Mouse (Mus musculus) v-Abl transformed pro-B cells (cell line): ENCODE data around the gene Clpb.

Source experiments
- in situ Hi-C, 2 experiments: fragments of 400-800 bp; cut with MboI; formaldehyde crosslinking; loops; one replicate each; pipeline ENCODE4 v1.15.1; 2025; ENCODE audit not compliant: unreplicated experiment in 2 of 2

The Clpb gene

DNA sequence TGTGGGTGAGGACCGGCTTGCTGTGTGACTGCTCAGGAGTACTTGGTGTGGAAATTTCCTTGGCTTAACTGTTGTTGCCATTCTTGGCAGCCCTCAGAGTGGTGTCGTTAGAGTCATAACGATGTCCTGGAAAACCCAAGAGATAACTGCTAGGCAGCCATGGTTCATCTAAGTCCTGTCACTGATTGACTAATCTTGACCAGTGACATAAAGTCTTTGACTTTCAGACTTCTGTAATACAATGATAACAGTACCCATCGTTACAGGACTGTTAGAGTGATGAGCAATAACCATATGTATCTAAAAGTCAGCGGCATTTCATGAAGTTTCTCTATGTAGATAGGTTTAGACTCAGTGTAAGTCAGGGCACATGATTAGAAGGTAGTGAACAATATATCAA is 46.8 kb downstream of the Clpb start:
- in situ Hi-C loops = no loop called here

DNA sequence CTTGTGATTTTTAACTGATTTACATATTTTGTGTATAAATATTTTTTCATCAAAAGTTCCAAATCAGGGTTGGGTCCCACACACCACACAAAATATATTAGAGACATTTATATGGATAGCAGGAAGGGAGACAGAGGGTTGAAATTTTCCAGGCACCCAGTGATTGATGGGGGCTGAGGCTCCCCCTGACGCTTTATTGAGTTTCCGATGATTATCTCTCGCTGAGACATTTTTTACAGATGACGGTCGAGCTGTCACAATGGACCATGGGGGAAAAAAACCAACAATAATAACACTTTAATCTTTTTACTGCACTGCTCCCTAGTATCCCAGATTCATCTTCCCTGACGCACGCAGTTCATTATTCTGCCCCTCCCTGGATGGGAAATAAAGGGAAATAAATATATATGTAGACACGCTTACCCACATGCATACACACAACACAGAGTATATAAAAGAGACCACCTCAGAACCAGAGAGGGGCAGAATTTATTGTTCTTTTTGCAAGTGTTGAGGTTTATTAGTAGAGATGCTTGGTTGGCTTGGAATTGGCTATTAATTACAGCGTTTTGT is 50.5 kb downstream of the Clpb start:
- in situ Hi-C loops = no loop called here

DNA sequence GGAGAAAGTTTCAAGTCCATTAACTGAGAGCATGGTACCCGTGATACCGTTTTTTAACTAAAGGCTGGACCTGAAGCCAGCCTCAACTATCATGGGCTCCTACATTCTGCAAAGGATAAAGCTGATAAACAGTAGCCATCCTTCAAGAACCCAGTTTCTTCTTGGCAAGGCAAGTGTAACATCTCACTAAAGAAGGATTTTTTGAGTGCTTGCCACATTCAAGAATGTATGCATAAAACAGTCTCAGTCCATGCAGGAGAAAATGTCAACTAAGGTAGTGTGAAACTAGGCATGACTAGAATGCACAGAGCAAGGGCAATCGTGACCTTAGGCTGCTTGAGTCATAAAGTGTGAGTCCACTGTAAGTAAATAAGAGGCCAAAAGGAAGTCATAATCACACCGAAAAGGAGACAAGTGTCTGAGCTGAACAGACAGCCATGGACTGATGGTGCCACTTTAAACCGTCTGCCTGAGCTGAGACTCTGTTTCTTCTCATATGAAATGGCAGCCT is 51.7 kb downstream of the Clpb start:
- in situ Hi-C loops = no loop called here

DNA sequence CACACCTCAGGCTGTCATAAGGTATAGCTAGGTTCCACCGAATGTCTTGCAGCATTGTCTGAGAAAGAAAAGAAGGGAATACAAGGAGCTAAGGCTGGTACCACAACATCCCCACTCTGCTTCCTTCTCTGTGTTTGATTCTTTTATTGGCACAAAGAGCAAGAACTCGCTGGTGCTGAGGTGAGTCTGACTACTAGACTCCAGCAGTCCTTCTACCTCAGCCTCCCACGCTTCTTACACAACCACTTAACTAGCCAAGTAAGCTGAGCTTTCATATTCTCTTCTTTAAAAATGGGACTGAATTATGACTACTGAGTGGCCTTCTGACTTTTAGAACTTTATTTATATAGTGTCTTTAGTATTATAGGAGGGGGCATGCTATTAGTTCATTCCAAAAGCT is 56.9 kb downstream of the Clpb start:
- in situ Hi-C loops = no loop called here

DNA sequence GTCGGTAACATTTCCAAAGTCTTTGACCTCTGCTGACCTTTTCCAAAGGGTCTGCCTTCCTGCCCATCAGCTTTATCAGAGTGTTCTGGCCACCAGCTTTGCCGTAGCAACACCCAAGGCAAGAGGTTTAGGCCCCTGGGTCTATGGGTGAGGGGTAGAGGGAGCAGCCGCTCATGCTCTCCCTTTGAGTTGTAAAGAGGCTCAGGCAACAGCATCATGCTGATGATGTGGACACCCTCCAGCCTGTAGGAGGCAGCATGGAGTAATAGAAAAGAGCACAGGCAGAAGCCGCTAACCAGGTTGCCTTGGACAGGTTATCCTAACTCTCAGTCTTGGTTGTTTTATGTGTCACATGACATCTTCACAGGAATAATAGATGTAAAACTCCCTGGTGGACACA is 61.6 kb downstream of the Clpb start:
- in situ Hi-C loops = no loop called here

DNA sequence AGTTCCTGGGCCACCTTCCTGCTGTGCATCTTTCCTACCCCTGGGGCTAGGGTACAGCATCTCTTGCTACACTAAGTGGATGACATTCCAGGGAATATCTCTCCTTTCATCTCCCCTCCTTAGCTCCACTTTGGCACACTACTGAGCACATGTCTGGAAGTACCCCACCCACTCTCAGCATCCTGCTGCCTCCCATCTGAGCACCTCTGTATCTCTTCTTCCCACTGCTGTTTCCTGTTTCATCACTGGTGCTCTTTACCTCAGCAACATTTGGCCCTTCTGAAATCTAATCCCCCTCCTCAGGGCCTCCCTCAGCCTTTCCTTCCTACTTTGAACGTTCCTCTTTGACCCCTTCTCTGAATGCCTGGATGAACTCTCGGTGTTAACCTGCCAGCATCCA is 63.5 kb downstream of the Clpb start:
- in situ Hi-C loops = no loop called here

DNA sequence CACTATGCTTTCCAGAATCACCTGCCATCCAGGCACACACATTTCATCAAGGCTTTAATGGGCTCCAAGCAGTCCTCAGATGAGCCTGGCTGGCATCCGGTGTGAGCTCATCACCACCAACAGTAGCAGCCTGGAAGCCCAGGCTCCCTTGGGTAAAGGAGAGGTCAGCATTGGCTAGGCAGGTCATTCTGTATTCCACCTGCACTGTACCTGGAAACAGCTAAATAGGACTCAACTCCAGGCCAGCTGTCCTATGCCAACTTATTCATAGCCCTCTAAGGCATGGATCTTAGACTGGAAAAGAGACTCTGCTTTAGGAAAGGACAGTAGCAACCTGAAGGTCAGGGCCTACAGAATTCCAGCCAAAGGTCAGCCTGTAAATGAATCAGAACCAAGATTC is 68.7 kb downstream of the Clpb start:
- in situ Hi-C loops = no loop called here

DNA sequence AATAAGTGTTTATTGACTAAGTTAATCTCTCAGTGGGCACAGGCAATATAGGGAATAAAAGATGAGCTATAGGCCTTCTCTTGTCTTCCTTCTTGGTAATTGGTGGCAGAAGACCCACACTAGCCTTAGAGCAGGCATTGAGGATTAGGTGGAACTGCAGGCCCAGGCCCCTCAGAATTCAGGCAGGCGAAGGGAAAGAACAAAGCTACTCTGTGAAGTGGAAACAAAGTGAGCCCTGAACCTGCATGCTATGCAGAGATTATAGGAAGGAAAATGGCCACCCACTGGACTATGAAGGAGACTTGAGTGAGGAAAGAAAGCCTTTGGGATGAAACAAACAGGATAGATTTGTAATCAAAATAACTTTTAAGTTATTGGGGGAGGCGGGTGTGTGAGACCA is 69.6 kb downstream of the Clpb start:
- in situ Hi-C loops = no loop called here

DNA sequence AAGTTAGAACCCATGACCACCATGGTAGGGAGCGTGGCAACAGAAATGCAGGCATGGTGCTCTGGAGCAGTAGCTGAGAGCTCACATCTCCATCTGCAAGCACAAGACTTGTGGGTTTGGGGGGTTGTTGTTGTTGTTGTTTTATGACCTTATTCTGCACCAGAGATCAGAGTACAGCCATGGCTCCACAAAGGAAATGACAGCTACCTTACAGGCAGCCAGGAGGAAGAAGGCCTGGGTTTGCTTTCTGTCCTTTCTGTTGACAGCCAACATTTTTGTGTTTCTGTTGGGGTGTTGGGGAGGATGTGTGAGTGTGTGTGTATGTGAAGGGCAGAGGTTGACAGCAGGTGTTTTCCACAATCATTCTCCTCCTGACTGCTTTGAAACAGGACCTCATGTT is 71.9 kb downstream of the Clpb start:
- in situ Hi-C loops = no loop called here

DNA sequence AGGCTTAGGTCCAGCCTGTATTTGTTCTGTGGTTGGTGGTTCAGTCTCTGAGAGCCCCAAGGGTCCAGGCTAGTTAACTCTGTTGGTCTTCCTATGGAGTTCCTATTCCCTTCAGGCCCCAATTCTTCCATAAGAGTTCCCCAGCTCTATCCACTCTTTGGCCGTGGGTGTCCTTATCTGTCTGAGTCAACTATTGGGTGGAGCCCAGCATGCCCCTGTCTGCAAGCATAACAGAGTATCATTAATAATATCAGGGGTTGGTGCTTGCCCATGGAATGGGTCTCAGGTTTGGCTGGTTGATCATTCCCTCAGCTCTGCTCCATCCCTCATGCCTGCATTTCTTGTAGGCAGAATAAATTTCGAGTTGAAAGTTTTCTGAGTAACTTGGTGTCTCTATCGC is 74.3 kb downstream of the Clpb start:
- in situ Hi-C loops = no loop called here

DNA sequence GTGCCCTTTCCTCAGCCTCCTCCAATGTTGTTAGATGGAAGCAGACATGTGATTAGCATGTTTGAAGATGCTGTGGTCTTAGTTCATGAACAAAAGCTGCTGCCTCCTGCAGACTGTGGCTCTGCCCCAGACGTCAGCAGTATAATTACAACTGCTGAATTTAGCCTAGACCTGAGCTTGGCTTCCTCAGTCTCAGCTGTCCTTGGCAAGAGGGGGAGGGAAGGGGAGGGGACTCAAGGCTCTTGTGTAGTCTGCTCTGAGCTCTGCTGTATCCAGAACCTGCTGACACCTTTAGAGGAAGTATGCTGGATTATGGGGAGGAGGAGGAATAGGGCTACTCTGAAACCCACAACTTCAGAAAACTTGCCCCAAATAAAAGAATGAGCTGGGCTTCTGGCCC is 76.2 kb downstream of the Clpb start:
- in situ Hi-C loops = no loop called here

DNA sequence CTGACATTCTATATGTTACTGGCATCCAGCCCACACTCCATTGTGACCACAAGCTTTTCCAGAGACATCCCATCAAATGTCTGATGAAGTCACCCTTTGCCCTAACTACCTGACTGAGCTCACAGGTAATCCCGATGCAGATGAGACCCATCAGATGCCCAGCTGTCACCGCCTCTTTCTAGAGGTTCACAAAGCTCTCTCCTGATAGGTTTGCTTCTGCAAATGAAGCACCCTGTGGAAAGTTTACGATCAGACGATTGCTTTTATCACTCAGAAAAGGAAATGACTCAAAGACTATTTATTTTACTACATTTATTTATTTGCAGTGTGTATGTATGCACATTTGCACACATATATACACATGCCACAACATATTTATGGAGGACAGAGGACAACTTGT is 80.1 kb downstream of the Clpb start:
- in situ Hi-C loops = no loop called here

DNA sequence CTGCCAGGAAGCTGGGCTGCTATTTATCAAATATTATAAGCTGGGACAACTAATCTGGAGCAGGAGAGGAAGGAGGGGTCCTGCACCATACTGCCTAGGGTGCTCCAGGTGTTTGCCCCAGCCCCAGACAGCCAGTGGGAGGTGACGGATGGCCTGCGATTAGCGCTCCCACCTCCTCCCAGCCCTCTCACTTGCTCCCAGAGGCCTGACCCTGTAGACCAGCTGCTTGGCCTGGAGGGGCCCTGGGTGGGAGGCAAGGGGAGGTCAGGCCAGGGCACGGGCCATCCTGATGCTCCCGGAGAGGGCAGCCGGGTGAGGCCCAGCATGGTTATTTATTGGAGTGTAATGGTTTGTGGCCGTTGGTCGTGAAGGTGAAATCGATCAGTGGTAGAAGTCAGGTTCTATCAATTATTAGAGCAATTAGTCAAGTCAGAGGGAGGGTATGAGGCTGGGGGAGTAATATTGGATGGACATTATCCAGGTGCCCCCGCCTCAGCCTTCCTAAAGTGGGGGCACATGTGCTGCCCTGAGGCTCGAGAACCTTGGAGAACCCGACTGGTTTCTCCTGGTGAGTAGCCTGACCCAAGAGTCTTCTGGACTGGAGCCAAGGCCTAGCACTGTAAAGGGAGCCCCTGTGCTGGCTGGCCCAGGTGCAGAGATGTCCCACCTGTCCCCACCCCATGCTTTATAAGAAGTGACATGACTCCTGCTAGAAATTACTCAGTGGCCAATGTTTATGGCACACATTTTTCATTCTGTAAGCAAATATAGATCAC is 83.3 kb downstream of the Clpb start:
- in situ Hi-C loops = no loop called here

DNA sequence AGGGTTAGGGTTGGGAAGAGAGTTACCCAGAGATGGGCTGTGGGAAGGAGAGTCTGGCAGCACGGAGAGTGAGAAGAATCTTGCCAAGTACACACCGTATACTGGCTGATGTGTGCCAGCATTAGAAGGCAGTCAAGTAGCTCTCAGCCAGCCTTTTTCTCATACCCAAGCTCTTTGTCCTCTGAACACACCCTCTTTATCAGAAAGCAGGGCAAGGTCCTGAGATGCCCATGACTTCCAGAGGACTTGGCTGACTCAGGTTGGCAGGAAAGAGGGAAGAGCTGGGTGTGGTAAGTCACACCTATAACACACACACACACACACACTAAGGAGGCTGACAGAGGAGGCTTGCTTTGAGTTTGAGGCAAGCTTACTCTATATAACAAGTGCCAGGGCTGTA is 86.8 kb downstream of the Clpb start:
- in situ Hi-C loops = no loop called here

DNA sequence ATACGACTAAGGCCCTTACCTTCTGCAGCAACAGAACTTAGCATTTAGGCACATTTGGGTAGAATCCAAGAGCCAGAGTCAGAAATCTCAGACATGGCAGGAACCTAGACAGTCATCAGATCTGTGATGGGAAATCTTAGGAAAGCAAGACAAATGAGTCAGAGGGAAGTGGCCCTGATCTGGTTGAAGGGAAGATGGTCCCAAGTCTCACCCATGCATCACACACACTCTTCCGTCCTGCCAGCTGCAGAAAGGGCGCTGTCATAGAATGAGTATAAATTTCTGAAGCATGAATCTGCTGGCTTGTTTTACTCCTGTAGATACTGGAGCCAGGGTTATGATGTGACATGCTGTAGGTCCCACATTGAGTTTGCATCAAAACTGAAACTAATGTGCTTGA is 88.9 kb downstream of the Clpb start:
- in situ Hi-C loops = no loop called here

DNA sequence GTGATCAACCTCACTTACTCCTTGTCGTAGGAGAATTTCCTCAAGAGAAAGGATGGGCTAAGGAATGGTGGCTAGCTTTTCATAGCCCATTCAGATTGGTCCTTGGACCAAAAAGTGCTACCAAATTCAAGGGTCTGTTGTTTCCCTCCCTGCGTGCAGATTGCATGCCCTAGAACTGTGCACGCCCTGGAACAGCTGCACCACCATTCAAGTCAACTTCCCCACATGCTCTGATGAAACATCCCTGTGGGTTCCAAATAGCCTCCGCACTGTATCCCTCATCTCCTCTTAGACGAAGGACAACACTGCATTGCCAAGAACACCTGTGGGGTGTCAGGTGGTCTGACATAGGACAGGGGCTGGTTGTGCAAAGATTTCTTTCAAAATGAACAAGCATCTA is 90.1 kb downstream of the Clpb start:
- in situ Hi-C loops = no loop called here

DNA sequence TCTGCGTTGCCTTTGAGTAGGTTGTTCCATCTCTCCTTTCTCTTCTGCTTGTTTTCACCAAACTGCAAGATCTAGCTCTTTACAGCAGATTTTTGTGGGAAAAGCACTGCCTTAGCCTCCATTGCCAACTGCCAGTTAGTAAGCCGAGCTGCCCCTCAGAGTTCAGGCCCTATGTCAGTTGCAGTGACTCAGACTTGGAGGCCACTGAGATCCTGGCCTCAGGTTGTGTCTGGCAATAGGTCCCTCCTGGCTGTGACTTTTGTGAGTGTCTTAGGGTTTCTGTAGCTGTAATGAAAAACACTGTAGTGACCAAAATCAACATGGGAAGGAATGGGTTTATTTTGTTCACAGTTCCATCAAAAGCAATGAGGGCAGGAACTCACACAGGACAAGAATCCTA is 91.0 kb downstream of the Clpb start:
- in situ Hi-C loops = no loop called here

DNA sequence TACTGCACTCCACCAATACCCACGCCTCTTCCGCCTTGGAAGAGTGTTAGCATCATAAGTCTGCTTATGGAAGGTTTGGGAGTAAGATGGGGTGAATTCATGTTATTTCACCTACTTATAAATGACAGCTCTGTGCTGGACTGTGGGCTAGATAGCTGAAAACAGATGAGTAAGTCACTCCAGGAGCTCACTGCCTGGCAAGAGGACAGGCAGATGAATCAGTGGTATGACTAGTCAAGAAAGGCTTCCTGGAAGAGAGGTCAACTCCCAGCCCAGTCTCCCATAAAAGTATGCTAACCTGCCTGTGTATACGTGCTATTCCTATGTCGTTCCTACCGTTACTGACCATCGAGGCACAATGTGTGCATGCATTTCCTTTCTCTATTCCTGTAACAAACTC is 91.9 kb downstream of the Clpb start:
- in situ Hi-C loops = no loop called here

DNA sequence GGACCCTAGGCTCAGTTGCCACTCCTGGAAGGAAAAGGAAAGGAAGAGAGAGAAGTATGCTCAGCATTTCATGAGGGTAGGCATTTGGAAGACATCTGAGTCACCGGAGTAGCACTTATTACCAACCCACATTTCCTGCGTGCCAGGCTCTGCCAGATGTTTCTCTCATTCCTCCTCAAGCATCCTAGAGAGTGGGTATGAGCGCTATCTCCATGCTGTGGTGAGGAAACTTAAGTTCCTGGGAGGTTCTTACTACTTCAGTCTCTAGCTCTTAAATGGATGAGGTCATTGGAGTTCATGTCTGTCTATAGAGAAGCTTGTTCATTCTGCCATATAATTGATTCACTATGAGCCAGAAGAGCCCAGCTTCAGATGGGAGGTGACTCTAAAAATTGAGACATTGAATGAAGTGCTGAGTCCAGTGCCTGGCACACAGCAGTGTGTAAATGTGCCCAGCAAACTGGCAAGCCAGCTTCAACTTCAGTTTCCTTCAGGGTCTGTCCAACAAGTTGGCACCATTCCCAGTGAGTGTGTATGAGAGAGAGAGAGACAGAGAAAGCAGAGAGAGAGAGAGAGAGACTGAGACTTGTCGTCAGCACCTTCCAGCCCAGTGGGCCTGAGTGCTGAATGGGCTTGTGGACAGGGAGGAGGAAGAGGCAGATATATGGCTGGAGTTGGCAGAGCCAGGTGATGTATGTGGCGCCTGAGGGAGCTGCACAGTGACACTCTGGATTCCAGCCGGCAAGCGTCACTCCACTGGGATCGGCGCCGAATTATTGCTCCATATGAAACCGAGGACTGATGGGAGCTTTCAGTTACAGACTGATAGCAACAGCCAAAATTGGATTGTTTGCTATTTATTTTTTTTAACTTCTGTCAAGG is 98.7 kb downstream of the Clpb start:
- in situ Hi-C loops = no loop called here

DNA sequence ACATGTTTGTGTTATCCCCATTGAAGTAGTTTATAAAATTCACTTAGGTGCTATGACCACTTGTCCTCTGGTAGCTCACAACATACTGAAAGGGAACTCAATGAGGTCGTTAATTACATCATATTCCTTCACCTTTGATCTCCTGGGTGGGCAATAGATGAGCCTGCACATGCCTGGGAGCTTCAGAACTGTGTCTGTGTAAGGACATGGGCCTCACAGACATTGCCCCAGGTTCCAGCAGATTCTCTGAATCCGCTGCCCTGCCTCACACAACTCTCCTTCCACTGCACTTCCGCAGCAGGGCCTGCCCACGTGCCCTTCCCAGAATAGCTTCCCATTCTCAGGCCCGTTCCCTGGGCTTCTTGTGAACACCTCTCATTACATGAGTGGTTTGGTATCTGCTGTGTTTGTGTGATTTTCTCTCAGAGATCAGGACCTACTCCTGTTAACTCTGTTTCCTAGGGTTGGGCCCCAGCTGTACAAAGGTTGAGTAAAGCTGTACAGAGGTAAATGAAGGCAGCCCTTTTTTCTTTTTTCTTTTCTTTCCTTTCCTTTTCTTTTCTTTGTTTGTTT is 104.0 kb downstream of the Clpb start:
- in situ Hi-C loops = no loop called here

DNA sequence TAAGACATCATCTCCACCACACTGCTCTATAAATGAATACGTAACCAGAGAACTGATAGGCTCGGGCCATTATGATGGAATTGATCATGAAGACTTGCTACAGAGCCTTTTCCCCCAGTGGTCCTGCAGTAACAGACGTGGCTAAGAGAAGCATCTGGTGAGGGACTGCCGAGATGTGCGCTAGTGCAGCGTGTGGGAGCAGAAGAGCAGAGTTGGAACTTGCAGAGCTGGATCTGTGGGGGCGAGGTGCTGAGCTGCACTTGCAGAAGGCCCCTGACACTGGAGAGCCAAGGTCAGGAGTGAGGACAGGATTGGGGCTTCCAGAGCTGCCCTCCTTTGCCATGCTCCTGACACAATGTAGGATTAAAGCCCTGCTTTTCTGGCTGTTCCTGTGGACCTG is 106.6 kb downstream of the Clpb start:
- in situ Hi-C loops = no loop called here
